Comparison of ENCODE assay signal across 19 mouse cellular contexts in genomic region chr10:24481926-24482612, GRCm38 (mm10).
A peak's percentile ranks its signal among the peaks of the same experiment; 100 is the strongest.
DNase-seq lines count a peak whose midpoint lies in the region; ATAC-seq lines count a peak whose summit lies in the region.
"Had no signal": no experiment of that assay in that cellular context is flagged by ENCODE, and none has a peak within 500 bp of the region (broad histone marks: within the 10 kb centered on the region; RNA-seq: fewer than 3 reads in every experiment).

No protein-coding gene starts in this region.

- no peak overlapping the region for H3K4me3 ChIP-seq in embryonic facial prominence, embryonic 11.5 days (ENCODE audit: low read depth, low read length)
- H3K4me3 ChIP-seq in kidney, embryonic 16.5 days (ENCODE audit: low read length): no peak overlapping the region
- H3K4me3 ChIP-seq: embryonic facial prominence, embryonic 12.5 days; hindbrain, embryonic 15.5 days; left cerebral cortex, adult 2 months; limb, embryonic 10.5 days; midbrain, embryonic 15.5 days had no signal

- DNase-seq in CD4-positive helper T cell, adult 2 months (ENCODE audit: low read depth, low spot score): peak; percentile 32
- peak; percentile 38 for DNase-seq in CD4-positive, CD25-positive, alpha-beta regulatory T cell, adult 2 months (ENCODE audit: low read depth, low spot score)
- DNase-seq in embryonic facial prominence, embryonic 11.5 days (ENCODE audit: low spot score): peak; percentile 58
- DNase-seq in thymus, postnatal 10 days (ENCODE audit: low spot score in 2 of 2): peak; percentile 16 to 34
- no peak for DNase-seq in adrenal gland, adult (ENCODE audit: inconsistent age in 2 of 2, low spot score in 1 of 2)
- no peak for DNase-seq in T-cell, adult 2 months (ENCODE audit: low spot score)
- DNase-seq: cerebellum, adult 9-11 months; gastrocnemius, postnatal 14 days; heart, postnatal 10 days; kidney, adult 11 months; kidney, postnatal 10 days; lung, postnatal 10 days had no signal

- H3K27ac ChIP-seq in embryonic facial prominence, embryonic 11.5 days (replicated peaks; ENCODE audit: low read depth, low read length): no peak overlapping the region
- no peak overlapping the region for H3K27ac ChIP-seq in kidney, embryonic 16.5 days (ENCODE audit: low read length)
- H3K27ac ChIP-seq: embryonic facial prominence, embryonic 12.5 days; hindbrain, embryonic 15.5 days; left cerebral cortex, adult 2 months; limb, embryonic 10.5 days; midbrain, embryonic 15.5 days had no signal

- H3K4me2 ChIP-seq in embryonic facial prominence, embryonic 11.5 days (ENCODE audit: low read depth, low read length): no peak overlapping the region
- H3K4me2 ChIP-seq in kidney, embryonic 16.5 days (replicated peaks; ENCODE audit: low read depth, low read length): no peak overlapping the region
- H3K4me2 ChIP-seq: embryonic facial prominence, embryonic 12.5 days; hindbrain, embryonic 15.5 days; liver, embryonic 11.5 days; midbrain, embryonic 15.5 days had no signal

- H3K9me3 ChIP-seq in embryonic facial prominence, embryonic 11.5 days (replicated peaks; ENCODE audit: control insufficient read depth, low read length): no peaks in the 10 kb centered on the region
- no peaks in the 10 kb centered on the region for H3K9me3 ChIP-seq in kidney, embryonic 16.5 days (ENCODE audit: low read length)
- H3K9me3 ChIP-seq: embryonic facial prominence, embryonic 12.5 days; hindbrain, embryonic 15.5 days; limb, embryonic 10.5 days; midbrain, embryonic 15.5 days had no signal

- no peaks in the 10 kb centered on the region for H3K4me1 ChIP-seq in embryonic facial prominence, embryonic 11.5 days (ENCODE audit: control insufficient read depth, insufficient read depth, low read length)
- H3K4me1 ChIP-seq in kidney, embryonic 16.5 days (ENCODE audit: insufficient read depth, low read length): peaks cover 6% of the 10 kb centered on the region
- H3K4me1 ChIP-seq: hindbrain, embryonic 15.5 days; midbrain, embryonic 15.5 days had no signal

- H3K27me3 ChIP-seq in embryonic facial prominence, embryonic 11.5 days (ENCODE audit: control insufficient read depth, insufficient read depth, low read length): no peaks in the 10 kb centered on the region
- H3K27me3 ChIP-seq in kidney, embryonic 16.5 days (ENCODE audit: insufficient read depth, low read length): no peaks in the 10 kb centered on the region
- H3K27me3 ChIP-seq: embryonic facial prominence, embryonic 12.5 days; hindbrain, embryonic 15.5 days; midbrain, embryonic 15.5 days had no signal

- peak; percentile 72; the same call in 1 of the 2 replicates for ATAC-seq in embryonic facial prominence, embryonic 11.5 days (replicated peaks; ENCODE audit: insufficient number of reproducible peaks, low FRiP score, low TSS enrichment, low read depth)
- ATAC-seq in kidney, embryonic 16.5 days (ENCODE audit: low FRiP score, low TSS enrichment): no peak
- ATAC-seq: midbrain, embryonic 15.5 days had no signal

- WGBS in embryonic facial prominence, embryonic 11.5 days: 41% methylated on average over 9 of the region's 9 CpGs
- 73% methylated on average over 9 of the region's 9 CpGs for WGBS in kidney, embryonic 16.5 days

- H3K36me3 ChIP-seq in embryonic facial prominence, embryonic 11.5 days (replicated peaks; ENCODE audit: control insufficient read depth, insufficient read depth, low read depth, low read length): no peaks in the 10 kb centered on the region
- H3K36me3 ChIP-seq in kidney, embryonic 16.5 days (ENCODE audit: insufficient read depth, low read length): no peaks in the 10 kb centered on the region
- H3K36me3 ChIP-seq: embryonic facial prominence, embryonic 12.5 days; hindbrain, embryonic 15.5 days; limb, embryonic 10.5 days; midbrain, embryonic 15.5 days had no signal

- H3K9ac ChIP-seq in embryonic facial prominence, embryonic 11.5 days (replicated peaks; ENCODE audit: low read length): no peak overlapping the region
- no peak overlapping the region for H3K9ac ChIP-seq in kidney, embryonic 16.5 days (replicated peaks; ENCODE audit: low read length)
- H3K9ac ChIP-seq: embryonic facial prominence, embryonic 12.5 days; hindbrain, embryonic 15.5 days; midbrain, embryonic 15.5 days had no signal

Comparison
In these comparisons a context has a peak if more than half of its experiments do, and no peak if none do; other contexts are left out.
1. DNase-seq: peak in CD4-positive helper T cell, adult 2 months (single experiment), CD4-positive, CD25-positive, alpha-beta regulatory T cell, adult 2 months (single experiment), embryonic facial prominence, embryonic 11.5 days (single experiment) and thymus, postnatal 10 days (2 of 2); none in adrenal gland, adult (0 of 2) and T-cell, adult 2 months (single experiment).